Mouse (Mus musculus) gastrocnemius, postnatal 10 days (tissue): Measurements from ENCODE around the gene Gcm1. TPM values are rescaled to one million over a fixed set of nuclear protein-coding genes. Genes with fewer than 3 reads are reported as not detected.

ENCODE experiments used
- DNase-seq: peaks from one replicate; pipeline ENCODE4 v3.0.0; 2021; ENCODE audit warnings: mixed read lengths
- total RNA-seq, 2 experiments: library from RNA; stranded (reverse); gene quantifications; 2 replicates each; pipeline ENCODE4 v1.2.3; 2021

The Gcm1 gene
- total RNA-seq, 2 experiments from 2014 or later, result not detected

DNA sequence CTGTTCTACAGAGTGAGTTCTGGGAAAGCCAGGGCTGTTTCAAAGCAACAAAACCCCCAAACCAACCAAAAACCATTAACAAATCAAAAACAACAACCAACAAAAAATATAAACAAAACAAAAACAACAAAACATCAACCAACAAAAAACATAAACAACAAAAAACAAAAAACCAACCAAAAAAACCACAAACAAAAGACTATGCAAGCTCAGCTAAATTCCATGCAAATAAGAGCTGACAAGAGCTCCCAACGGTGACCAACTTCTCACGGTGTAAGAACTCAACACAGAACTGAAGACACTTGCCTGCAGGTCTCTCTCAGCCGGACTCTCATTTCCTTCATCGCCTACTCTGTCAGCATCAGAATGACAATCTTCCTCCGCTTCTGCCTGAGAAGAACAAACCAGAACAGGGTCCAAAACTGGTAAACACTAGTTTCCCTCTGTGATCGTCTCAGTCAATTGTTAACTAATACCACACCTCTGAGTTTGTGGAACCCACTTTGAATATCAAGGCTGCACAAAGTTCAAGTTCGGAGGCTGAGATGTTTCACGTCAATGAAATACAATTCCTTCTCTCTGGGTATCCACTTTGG lies 52.3 kb downstream of the Gcm1 start:
- no peak for DNase-seq

DNA sequence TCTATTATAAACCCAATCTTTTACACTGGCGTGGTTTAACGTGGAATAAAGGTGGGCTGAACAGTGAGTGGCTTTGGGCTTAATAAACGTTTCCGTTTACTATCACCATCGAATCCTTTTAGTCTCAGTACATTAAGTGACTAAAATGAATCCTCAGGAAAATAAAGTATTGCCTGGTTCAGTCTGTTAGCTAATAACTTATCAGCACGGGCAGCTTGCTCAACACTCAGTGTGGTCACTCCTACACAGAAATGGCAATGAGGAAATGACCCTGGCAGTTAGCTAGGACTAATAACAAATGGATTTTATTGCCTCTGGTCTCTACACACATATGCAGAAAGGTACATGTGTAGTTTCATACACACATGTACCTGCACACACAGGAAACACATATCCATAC lies 53.2 kb downstream of the Gcm1 start:
- DNase-seq, result no peak

DNA sequence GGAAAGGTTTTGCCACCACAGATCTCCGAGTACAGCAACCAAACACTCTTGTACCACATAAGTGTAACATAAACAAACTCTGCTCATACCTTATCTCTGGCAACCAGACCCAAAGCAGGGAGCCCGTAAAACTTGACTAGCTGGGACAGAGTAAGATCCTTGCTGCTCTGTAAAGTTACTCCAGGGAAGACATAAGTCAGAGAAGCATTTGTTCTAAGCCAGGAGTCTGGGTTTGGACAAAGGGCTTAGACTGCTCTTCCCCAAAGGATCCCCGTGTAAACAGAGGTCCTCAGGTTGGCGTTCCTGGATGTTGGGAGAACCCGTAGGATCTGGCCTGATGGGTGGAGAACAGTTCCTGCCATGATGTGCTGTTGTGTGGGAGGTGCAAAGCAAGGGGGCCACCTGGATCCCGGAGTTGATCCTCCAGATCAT lies 53.8 kb downstream of the Gcm1 start:
- no peak for DNase-seq

DNA sequence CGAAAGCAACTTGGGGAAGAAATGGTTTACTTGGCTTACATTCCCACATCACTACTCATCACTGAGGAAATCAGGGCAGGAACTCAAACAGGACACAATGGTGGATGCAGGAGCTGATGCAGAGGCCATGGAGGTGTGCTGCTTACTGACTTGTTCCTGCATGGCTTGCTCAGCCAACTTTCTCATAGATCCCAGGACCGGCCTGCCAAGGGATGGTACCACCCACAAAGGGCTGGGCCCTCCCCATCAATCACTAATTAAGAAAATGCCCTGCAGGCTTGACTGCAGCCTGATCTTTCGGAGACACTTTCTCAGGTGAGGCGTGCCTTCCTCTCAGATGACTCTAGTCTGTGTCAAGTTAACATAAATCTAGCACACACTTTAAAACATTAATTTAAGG lies 55.1 kb downstream of the Gcm1 start:
- no peak for DNase-seq

DNA sequence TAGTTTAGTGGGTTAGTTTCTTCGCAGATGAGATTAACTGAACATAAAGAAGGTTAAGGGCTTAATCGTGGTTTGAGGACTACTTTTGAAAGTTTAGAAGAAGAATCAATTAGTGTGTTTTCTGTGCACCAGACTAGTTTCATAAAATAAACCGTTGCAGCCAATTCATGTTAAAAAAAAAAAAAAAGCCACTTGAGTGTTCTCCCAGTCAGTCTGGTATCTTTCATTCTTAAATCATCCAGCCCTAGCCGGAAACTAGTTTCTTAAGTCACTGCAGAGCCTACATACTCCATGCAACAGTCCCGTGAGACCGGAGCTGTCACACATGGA lies 55.8 kb downstream of the Gcm1 start:
- DNase-seq, result no peak

DNA sequence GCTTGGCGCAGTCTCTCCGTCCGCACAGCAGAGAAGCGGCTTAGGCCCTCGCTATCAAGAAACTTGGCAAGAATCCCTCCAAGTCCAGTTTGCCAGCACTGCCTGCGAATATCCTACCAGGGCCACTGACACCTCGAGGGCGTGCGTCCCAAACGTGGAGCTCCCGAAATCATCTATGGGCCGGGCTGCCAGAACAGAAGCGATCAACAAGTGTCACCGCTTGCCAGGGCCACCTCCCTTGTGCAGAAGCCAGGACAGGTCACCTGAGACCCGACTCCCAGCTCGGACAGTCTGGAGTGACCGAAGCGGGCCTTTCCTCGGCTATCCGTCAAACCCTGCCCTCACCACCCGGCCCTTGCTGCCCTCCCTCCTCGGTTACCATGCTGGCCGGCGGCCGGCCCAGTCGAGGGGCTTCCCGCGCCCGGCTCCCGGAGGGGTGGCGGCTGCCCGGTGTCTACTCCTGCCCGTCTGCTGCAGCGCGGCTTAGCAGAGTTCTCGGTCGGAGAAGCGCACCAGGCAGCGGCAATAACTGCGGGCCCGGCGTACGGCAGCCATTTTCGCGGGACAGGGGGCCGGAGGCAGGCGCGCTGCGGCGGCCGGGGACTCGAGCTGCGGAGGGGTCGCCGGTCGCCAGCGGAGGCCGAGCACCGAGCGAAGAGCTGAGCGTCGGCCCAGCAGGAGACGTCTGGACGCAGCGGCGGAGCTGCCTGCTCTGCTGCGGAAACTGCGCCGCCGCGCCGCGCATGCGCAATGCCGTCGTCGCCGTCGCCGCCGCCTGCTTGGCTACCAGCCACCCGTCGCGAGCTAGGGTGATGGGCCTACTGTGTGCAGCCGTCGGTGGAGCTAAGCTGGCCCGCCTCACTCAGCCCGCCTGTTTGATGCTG lies 56.4 kb downstream of the Gcm1 start:
- DNase-seq, result peak; percentile 85

DNA sequence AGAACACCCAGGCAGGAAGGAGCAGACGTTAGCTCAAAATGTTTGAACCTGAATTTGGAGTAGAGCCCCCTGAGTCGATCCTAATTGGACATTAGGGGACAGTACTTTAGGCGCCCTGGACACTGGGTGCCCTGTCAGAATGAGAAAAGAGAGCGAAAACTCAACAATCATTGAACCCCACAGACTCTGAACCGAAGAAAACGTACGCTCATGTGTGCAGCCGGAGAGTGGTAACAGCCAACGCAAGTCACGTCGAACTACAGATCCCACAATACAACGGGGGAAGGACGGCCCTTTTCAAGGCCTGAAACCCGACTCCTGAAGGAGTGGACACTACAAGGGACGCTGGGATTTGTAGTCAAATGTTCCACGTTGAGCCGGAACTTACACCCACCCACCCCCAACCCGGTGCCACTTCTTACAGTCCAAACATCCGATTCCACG lies 57.1 kb downstream of the Gcm1 start, which contains the start of the genes Fbxo9 and Ick:
TSS of gene Fbxo9 (minus strand) at position 270 of the 444 bp plus-strand sequence.
TSS of gene Ick (plus strand) at position 397 of the 444 bp plus-strand sequence.
- peak; percentile 69 for DNase-seq

DNA sequence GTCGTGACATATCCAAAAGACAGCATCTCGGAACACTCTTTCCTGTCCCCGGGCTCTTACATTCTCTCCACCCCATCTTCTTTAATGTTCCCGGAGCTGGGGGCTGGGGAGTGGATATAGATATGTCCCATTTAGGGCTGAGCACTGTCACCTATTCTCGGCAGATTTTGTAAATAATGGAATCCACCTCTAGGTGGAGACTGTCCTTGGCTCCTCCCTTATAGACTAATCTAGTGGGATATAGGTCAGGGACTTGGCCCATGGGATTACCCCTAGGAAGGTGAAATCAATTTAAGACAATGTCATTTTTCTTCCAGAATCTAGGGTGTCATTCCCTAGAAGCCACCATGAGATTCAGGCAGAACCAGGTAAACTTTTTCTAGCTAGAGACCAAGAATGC lies 57.9 kb downstream of the Gcm1 start:
- DNase-seq, result no peak

DNA sequence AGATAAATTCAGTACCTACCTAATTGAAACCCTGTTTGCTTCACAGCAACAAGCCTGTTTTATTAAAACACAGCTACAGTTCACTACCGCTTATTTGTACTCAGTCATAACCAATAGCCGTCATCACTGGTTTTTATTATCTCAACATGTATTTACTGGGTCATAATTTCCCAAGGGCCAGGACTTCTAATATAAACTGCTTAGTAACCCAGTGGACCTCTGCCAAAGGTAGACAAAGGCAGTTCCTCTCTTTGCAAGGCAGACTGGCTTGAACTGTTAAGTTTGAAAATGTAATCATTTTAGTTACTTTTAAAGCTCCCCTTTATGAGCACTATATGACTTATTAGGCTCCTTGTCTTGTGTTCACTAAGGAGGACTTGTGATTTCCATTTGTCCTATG lies 59.7 kb downstream of the Gcm1 start:
- no peak for DNase-seq

DNA sequence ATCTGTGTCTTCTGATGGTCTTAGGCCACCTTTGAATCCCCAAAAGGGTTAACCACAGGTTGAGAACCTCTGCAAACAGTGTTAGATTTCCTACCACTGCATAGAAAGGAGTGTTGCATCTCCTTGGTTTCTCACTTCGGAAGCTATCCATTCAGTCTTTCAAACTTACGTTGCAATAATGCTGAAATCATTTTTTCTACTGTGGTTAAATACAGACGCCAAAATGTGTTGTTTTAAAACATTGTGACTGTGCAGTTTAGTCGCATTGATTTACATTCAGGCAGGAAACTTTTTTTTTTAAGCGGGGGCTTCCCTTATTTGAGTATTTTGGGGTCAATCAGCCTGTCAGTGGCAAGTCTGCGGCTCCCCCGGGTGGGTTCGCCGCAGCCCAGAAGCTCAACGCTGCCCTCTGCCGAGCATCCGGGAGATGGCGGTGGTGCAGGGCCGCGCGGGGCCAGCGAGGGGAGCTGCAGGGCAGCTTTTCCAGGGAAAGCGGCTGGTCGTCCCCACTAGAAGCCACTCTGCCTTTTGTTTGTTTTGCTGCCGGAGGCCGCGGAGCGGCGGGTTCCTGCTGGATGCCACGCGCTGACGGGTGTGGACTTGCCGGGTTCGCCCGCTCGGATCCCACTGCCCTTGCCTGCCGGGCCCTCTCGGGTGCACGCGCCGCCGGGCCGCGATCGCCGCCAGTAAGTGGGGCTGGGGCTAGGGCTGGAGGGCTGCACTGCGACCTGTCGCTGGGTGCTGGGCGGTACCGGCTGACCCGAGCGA lies 61.2 kb downstream of the Gcm1 start:
- peak; percentile 93 for DNase-seq

DNA sequence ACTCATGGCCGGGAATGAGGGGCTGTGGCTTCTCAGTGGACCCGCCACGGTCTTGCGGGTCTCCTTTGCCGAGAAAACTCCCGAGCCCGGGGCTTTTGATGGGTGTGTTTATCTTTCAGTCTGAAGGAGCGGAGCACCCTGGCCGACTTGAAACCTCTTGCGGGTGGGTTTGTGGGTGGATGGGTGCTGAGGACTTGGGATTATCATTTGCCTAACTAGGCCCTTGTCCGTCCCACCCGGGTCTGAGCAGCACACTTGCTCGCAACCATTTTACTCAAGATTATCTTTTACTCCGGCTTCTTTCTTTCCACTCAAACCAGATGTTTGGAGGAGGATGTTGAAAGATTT lies 61.8 kb downstream of the Gcm1 start:
- DNase-seq, result no peak

Other genes with a start within 250 kb of the Gcm1 start
- 10 to 100 TPM; 26.5 to 27.0 TPM for gene Elovl5, start 134.6 kb upstream of the Gcm1 start, total RNA-seq
- gene Fbxo9, start 57.1 kb downstream of the Gcm1 start, total RNA-seq, result 10 to 100 TPM; 54.2 to 55.2 TPM
- gene Ick, start 57.3 kb downstream of the Gcm1 start, total RNA-seq, result 10 to 100 TPM; 15.5 to 20.6 TPM
- 10 to 100 TPM in 1 of 2 experiments, 1 to 10 TPM in 1; 9.9 to 10.6 TPM for gene Gsta4, start 130.8 kb downstream of the Gcm1 start, total RNA-seq
- gene Gsta1, start 178.7 kb downstream of the Gcm1 start, total RNA-seq, result not detected
- not detected for gene Gm3776, start 205.2 kb downstream of the Gcm1 start, total RNA-seq
- not detected for gene Gm10639, start 238.0 kb downstream of the Gcm1 start, total RNA-seq